Mouse (Mus musculus) hindbrain, embryonic 15.5 days (tissue): ENCODE data around the gene Rexo1. TPM values are rescaled to one million over a fixed set of nuclear protein-coding genes. Genes with fewer than 3 reads are reported as not detected.

Source experiments
- ATAC-seq: fragments of 200-750 bp; cut with Nextera tagmentation; 2 replicates; pipeline ENCODE4 v1.8.0; 2017; ENCODE audit warnings: low read depth, moderate number of reproducible peaks, moderate TSS enrichment; ENCODE audit not compliant: low FRiP score
- H3K27ac ChIP-seq: fragments of 300-500 bp; sonication (generic); replicated peaks from 2 replicates; pipeline ENCODE4 v1.5.1; 2015; ENCODE audit warnings: mild to moderate bottlenecking, inconsistent platforms
- H3K27me3 ChIP-seq: fragments of 300-500 bp; sonication (generic); 2 replicates; pipeline ENCODE4 v1.6.1; 2015; ENCODE audit warnings: control low read depth, inconsistent platforms
- H3K36me3 ChIP-seq: fragments of 300-500 bp; sonication (generic); 2 replicates; pipeline ENCODE4 v1.6.1; 2015; ENCODE audit warnings: control low read depth, inconsistent platforms
- H3K4me1 ChIP-seq: fragments of 300-500 bp; sonication (generic); replicated peaks from 2 replicates; pipeline ENCODE4 v1.6.1; 2015; ENCODE audit warnings: control low read depth, inconsistent platforms
- H3K4me2 ChIP-seq: fragments of 300-500 bp; sonication (generic); 2 replicates; pipeline ENCODE4 v1.6.1; 2015; ENCODE audit warnings: moderate library complexity, mild to moderate bottlenecking, inconsistent platforms
- H3K4me3 ChIP-seq: fragments of 300-500 bp; sonication (generic); 2 replicates; pipeline ENCODE4 v1.5.1; 2015; ENCODE audit warnings: mild to moderate bottlenecking, inconsistent platforms
- H3K9ac ChIP-seq: fragments of 300-500 bp; sonication (generic); 2 replicates; pipeline ENCODE4 v1.6.1; 2015; ENCODE audit warnings: inconsistent platforms
- H3K9me3 ChIP-seq: fragments of 300-500 bp; sonication (generic); 2 replicates; pipeline ENCODE4 v1.6.1; 2016; ENCODE audit warnings: control low read depth, inconsistent platforms
- WGBS: fragments of 180-500 bp; shearing (Covaris S2); methylation state at CpG from one replicate; pipeline ENCODE4 v1.1.7; 2015; 5-methylcytosine and 5-hydroxymethylcytosine counted together
- polyA plus RNA-seq: library from polyadenylated mRNA; unstranded; fragments of >200 nt; fragmentation: Nextera tagmentation; extraction: Ambion mirVana; gene quantifications from 2 replicates; pipeline ENCODE4 v1.2.1, GENCODE M21; 2015

Rexo1 gene
- polyA plus RNA-seq, 1 experiment from 2014 or later = 33.7 TPM

DNA sequence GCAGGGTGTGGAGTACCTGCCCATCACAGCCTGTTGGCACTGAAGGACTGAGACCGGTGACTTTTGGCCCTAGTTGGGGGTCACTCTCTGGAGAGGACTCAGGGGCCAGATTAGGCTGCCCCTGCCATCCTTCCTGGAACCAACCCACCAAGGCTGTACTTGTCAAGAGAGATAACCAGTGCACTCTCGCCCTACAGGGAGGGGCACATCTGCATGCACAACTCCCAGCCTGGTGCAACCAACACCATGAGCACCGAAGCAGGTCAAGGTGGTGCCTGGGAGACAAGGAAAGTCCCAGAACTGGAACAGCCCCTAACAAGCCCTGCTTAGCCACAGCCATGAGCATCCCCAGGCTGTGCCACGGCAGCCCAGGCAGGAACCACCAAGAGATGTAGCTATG lies 14.4 kb downstream of the Rexo1 start:
- H3K4me2 ChIP-seq = no peak overlapping the region
- no peak for ATAC-seq
- peaks cover 60% of the 10 kb centered on the region for H3K36me3 ChIP-seq
- no peak overlapping the region for H3K27ac ChIP-seq
- H3K4me1 ChIP-seq = 0 out of 2 replicates have a peak, but pooled peaks cover 3% of the 10 kb centered on the region
- H3K9ac ChIP-seq = no peak overlapping the region
- H3K9me3 ChIP-seq = no peaks in the 10 kb centered on the region
- 96% methylated on average over 4 of the region's 4 CpGs for WGBS
- H3K27me3 ChIP-seq = no peaks in the 10 kb centered on the region
- no peak overlapping the region for H3K4me3 ChIP-seq

DNA sequence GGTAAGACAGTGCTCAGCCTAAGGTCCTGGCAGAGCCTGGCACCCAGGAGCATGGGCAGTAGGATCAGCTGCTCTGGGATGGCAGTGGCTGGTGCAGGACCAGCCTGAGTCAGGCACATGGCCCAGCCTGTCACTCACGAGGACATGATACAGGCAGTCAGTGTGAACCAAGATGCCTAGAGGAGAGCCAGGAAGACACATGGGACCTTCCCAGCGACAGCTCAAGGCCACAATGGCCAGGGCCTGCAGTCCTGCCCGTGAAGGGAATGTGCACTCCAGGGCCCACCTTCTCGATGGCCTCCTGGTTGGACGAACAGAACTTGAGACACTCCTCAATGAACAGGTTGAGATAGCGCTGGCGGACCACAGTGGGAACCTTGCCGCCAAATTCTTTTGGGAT lies 15.8 kb downstream of the Rexo1 start:
- H3K9me3 ChIP-seq = no peaks in the 10 kb centered on the region
- 0 out of 2 replicates have a peak, but pooled peaks cover 3% of the 10 kb centered on the region for H3K4me1 ChIP-seq
- ATAC-seq = no peak
- no peak overlapping the region for H3K4me3 ChIP-seq
- H3K27ac ChIP-seq = no peak overlapping the region
- no peaks in the 10 kb centered on the region for H3K27me3 ChIP-seq
- no peak overlapping the region for H3K9ac ChIP-seq
- WGBS = 94% methylated on average over 8 of the region's 8 CpGs
- H3K4me2 ChIP-seq = no peak overlapping the region
- peaks cover 61% of the 10 kb centered on the region for H3K36me3 ChIP-seq

DNA sequence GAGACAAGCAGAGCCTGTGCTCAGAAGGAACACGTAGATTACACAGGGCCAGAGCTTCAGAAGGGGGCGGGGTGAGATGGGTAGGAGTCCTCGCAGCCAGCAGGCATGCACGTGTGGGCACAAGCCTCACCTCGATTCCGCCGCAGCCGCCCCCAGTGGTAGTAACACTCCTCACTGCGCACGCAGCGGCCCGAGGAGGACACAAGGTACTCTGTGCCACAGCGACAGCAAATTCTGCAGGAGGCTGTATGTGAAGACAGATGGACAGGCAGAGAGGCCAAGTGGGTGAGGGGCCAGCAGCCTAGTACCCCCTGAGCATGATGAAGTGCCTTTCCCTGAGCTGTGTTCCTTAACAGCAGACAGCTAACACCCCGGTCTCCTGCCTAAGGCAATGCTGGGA lies 17.5 kb downstream of the Rexo1 start:
- H3K27me3 ChIP-seq = 0 out of 2 replicates have a peak, but pooled peaks cover 6% of the 10 kb centered on the region
- no peak overlapping the region for H3K27ac ChIP-seq
- H3K9me3 ChIP-seq = no peaks in the 10 kb centered on the region
- H3K9ac ChIP-seq = no peak overlapping the region
- 96% methylated on average over 14 of the region's 14 CpGs for WGBS
- H3K4me2 ChIP-seq = no peak overlapping the region
- peaks cover 6% of the 10 kb centered on the region for H3K4me1 ChIP-seq
- ATAC-seq = no peak
- H3K4me3 ChIP-seq = no peak overlapping the region
- peaks cover 50% of the 10 kb centered on the region for H3K36me3 ChIP-seq

DNA sequence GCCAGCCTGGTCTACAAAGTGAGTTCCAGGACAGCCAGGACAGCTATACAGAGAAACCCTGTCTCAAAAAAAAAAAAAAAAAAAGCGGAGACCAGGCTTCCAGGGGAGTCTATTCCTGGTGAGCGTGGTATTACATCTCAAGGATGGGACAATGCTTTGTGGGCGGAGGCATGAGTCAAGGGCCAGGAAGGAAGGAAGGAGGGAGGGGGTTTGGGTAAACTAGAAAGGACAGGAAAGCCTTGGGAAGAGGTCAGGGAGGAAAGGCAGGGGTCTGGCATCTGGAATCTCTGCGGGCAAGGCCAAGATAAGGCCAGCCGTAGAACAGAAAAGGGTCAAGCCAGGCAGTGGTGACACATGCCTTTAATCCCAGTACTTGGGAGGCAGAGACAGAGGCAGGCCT lies 21.9 kb downstream of the Rexo1 start:
- ATAC-seq = no peak
- Histone ChIP-seq H3K36me3 (peaks cover 25% of the 10 kb centered on the region), H3K4me1 (peaks cover 11% of the 10 kb centered on the region), H3K4me3 (no peak overlapping the region), H3K9ac (no peak overlapping the region), H3K4me2 (no peak overlapping the region; the same call in 1 of the 2 replicates), H3K27me3 (peaks cover 35% of the 10 kb centered on the region), H3K27ac (no peak overlapping the region), H3K9me3 (no peaks in the 10 kb centered on the region)
- 73% methylated on average over 4 of the region's 5 CpGs for WGBS

DNA sequence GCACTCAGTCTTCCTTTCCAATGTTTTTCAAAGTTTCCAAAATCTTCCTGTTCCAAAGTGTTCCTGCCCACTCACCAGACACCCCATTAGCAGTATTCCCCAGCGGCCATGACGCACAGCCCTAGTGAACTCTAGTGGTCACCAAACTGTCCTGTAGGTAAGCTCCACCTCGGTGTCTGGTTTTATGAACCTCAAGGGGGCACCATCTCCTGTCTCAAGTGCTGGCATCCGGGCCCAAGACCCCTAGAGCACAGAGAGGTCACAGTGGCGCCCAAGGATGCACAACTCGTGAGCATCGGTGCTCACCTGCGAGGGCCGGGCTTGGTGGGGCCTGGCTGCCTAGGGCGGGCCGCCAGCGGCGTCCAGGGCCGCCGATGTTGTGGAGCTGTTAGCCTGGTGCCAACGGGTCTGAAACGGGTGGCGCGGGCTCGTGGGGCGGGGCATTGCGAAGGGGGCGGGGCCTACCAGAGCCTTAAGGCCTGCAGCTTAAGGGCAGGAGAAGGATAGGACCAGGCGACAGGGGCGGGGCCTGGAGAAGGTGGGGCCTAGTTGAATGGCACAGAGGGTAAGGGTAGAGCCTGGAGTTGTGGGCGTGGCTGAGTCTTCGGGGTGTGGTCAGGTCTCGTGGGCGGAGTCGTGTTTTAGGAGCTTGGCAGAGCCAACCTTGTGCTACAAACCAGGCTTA lies 22.5 kb downstream of the Rexo1 start, which contains the start of gene Atp8b3:
Gene Atp8b3, minus strand, starts transcription at position 415 of the 685 bp plus-strand sequence.
- 3% methylated on average over 30 of the region's 30 CpGs for WGBS
- Histone ChIP-seq H3K9ac (no peak within 1 kb of the TSS), H3K36me3 (peaks cover 18% of the 10 kb centered on the region), H3K4me3 (peak within 1 kb of the TSS; percentile 14; the same call in 1 of the 2 replicates), H3K4me1 (peaks cover 11% of the 10 kb centered on the region), H3K9me3 (no peaks in the 10 kb centered on the region), H3K27me3 (peaks cover 35% of the 10 kb centered on the region), H3K4me2 (peak within 1 kb of the TSS; percentile 46), H3K27ac (no peak within 1 kb of the TSS)
- peak; percentile 51; the same call in 1 of the 2 replicates for ATAC-seq

DNA sequence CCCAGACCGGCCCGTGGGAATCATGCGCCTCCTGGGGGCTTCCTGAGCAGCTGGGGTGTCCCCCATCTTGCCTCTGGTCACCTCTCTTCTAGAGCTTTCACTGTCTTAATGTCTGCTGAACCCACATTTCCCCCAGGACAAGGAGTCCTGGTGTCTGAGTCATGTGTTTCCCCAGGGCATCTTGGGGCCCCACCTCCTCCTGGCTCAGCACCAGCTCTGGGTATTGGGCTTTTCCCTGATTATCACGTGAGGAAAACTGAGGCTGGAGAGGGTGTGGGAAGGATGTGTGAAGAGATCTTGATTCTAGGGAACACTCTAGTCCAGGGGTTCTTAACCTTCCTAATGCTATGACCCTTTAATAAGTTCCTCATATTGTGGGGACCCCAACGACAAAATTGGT lies 23.2 kb downstream of the Rexo1 start:
- peaks cover 11% of the 10 kb centered on the region for H3K4me1 ChIP-seq
- H3K27ac ChIP-seq = no peak overlapping the region
- WGBS = 65% methylated on average over 5 of the region's 5 CpGs
- no peak for ATAC-seq
- H3K9ac ChIP-seq = no peak overlapping the region
- H3K27me3 ChIP-seq = peaks cover 35% of the 10 kb centered on the region
- H3K9me3 ChIP-seq = no peaks in the 10 kb centered on the region
- H3K4me2 ChIP-seq = no peak overlapping the region
- no peak overlapping the region for H3K4me3 ChIP-seq
- peaks cover 12% of the 10 kb centered on the region; the same call in 1 of the 2 replicates for H3K36me3 ChIP-seq

DNA sequence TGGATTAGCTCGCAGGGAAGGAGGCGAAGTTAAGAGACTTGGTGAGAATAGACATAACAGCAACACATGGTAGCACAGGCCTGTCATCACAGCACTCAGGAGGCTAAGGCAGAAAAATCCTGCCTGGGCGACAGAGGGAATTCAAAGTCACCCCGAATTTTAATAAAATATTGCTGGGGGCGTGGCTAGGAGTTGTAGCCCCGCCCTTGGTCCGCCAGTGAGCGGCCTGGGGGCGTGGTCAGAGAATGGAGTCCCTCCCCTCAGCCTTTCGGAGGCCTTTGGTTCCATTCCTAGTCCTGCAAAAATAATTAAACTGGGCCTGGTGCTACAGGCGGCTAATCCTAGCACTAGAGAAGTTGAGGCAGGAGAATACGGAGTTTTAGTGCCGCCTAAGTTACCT lies 25.6 kb downstream of the Rexo1 start:
- no peak overlapping the region for H3K9ac ChIP-seq

DNA sequence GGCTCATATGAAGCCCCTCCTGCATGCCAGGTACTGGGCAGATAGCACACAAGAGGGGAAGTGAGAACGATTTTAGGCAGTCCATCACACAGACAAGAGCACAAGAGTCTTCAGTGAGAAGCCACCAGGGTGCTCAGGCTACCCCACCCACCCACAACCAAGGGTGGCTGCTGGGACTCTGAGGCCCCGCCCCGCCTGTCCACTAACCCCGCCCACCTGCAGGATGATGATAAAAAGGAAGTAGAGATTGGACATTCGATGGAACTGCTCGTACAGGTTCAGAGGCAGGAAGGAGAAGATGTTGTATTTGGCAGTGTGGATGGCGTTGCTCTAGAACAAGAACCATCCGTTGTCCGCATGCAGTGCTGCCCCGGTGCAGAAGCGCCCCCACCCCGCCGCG lies 26.3 kb downstream of the Rexo1 start:
- WGBS = 10% methylated on average over 13 of the region's 14 CpGs
- H3K27me3 ChIP-seq = peaks cover 31% of the 10 kb centered on the region
- H3K36me3 ChIP-seq = no peaks in the 10 kb centered on the region
- no peaks in the 10 kb centered on the region for H3K9me3 ChIP-seq
- no peak overlapping the region for H3K27ac ChIP-seq
- H3K4me2 ChIP-seq = peak overlapping the region; percentile 29; the same call in 1 of the 2 replicates
- no peak overlapping the region for H3K4me3 ChIP-seq
- H3K9ac ChIP-seq = no peak overlapping the region
- no peak for ATAC-seq
- H3K4me1 ChIP-seq = peaks cover 11% of the 10 kb centered on the region

More for the DNA sequence above, 25.6 kb downstream of the Rexo1 start:
- no peak for ATAC-seq
- H3K9me3 ChIP-seq = no peaks in the 10 kb centered on the region
- no peak overlapping the region for H3K4me3 ChIP-seq
- 12% methylated on average over 13 of the region's 13 CpGs for WGBS
- no peak overlapping the region for H3K27ac ChIP-seq
- H3K27me3 ChIP-seq = peaks cover 35% of the 10 kb centered on the region
- H3K4me1 ChIP-seq = peaks cover 11% of the 10 kb centered on the region
- H3K36me3 ChIP-seq = no peaks in the 10 kb centered on the region
- no peak overlapping the region; the same call in 1 of the 2 replicates for H3K4me2 ChIP-seq

DNA sequence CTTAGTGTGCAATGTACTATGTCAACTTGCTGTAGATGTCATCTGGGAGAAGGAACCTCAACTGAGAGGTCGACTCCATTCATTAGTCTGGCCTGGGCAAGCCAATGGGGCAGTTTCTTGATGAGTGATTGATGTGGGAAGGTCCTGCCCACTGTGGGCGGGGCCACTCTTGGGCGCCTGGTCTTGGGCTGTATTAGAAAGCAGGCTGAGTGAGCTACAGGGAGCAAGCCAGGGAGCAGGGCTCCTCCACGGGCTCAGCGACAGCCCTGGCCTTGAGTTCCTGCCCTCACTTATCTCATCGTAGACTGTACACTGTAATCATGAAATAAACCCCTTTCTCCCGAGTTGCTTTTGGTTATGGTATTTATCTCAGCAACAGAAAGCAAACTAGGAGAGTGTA lies 27.7 kb downstream of the Rexo1 start:
- Histone ChIP-seq H3K27ac (no peak overlapping the region), H3K27me3 (peaks cover 27% of the 10 kb centered on the region), H3K4me1 (peaks cover 6% of the 10 kb centered on the region), H3K36me3 (no peaks in the 10 kb centered on the region), H3K9me3 (no peaks in the 10 kb centered on the region), H3K4me2 (no peak overlapping the region), H3K9ac (no peak overlapping the region), H3K4me3 (no peak overlapping the region)
- 14% methylated on average over 7 of the region's 7 CpGs for WGBS
- ATAC-seq = peak; percentile 21; the same call in 1 of the 2 replicates

DNA sequence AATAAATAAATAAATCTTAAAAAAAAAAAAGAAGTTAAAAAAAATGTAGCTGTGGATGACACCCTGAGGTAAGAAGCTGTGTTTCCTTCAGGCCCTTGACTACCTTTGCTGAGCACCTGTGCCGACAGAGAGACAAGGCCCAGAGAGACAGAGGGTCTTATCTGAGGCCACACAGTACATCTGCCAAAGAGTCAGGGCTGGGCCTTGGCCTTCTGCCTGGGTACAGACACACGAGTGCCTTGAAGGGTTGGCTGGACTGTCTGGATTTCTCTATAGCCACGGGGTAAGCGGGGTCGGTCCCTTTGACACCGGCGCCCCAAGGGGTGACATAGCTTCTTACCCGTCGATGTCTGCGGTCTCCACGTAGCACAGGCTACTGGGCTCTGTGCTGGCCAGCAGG lies 28.6 kb downstream of the Rexo1 start:
- 83% methylated on average over 11 of the region's 11 CpGs for WGBS
- Histone ChIP-seq H3K4me2 (no peak overlapping the region), H3K4me1 (0 out of 2 replicates have a peak, but pooled peaks cover 5% of the 10 kb centered on the region), H3K9me3 (no peaks in the 10 kb centered on the region), H3K36me3 (no peaks in the 10 kb centered on the region), H3K27me3 (peaks cover 19% of the 10 kb centered on the region), H3K4me3 (no peak overlapping the region), H3K27ac (no peak overlapping the region), H3K9ac (no peak overlapping the region)
- no peak for ATAC-seq

DNA sequence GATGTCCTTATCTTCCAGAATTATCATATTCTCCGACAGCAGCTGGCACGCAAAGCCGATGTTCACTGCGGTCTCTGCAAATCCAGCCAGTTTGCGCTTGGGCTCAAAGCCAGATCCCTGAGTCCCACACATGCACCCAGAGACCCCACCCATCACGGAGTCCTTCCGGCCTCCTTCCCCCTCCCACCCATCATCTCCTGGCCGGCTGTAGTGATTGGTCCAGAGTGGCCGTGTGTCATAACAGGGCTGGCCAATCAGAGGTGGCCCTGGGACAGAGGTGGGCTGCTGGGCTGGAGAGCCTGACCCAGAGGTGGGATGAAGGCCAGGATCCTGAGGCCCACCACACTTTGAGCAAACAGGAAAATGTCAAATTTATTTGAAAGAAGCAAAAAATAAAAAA lies 35.2 kb downstream of the Rexo1 start:
- Histone ChIP-seq H3K27ac (no peak overlapping the region), H3K9ac (0 out of 2 replicates have a peak overlapping the region, but pooled peaks have one; percentile 13), H3K4me3 (peak overlapping the region; percentile 23), H3K36me3 (no peaks in the 10 kb centered on the region), H3K4me1 (no peaks in the 10 kb centered on the region; the same call in 1 of the 2 replicates), H3K9me3 (no peaks in the 10 kb centered on the region), H3K4me2 (peak overlapping the region; percentile 48), H3K27me3 (no peaks in the 10 kb centered on the region)
- 28% methylated on average over 9 of the region's 9 CpGs for WGBS
- ATAC-seq = peak; percentile 88

DNA sequence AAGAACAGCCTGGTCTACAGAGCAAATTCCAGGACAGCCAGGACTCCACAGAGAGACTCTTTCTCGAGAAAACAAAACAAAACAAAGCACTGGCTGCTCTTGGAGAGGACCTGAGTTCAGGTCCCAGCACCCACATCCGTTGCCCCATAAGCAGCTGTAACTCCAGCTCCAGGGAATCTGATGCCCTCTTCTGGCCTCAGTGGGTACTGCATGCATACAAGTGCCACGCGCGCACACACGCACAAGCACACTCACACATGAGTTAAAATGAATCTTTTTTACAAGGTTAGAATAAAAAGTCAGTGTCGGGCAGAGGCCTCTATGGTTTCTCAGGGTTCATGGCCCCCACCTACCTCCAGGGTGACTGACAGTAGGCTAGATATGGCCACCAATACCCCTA lies 38.1 kb downstream of the Rexo1 start:
- no peaks in the 10 kb centered on the region for H3K36me3 ChIP-seq
- no peak overlapping the region for H3K27ac ChIP-seq
- no peaks in the 10 kb centered on the region for H3K27me3 ChIP-seq
- no peak overlapping the region for H3K4me2 ChIP-seq
- H3K4me1 ChIP-seq = no peaks in the 10 kb centered on the region; the same call in 1 of the 2 replicates
- no peaks in the 10 kb centered on the region for H3K9me3 ChIP-seq
- no peak for ATAC-seq
- H3K4me3 ChIP-seq = no peak overlapping the region
- WGBS = 89% methylated on average over 7 of the region's 7 CpGs
- no peak overlapping the region for H3K9ac ChIP-seq
